Mouse (Mus musculus): ENCODE measurements around the gene Txndc11. TPM values are rescaled to one million over a fixed set of nuclear protein-coding genes. Genes with fewer than 3 reads are reported as not detected.

The Txndc11 gene
- polyA plus RNA-seq, 1 experiment = 27.1 TPM

DNA sequence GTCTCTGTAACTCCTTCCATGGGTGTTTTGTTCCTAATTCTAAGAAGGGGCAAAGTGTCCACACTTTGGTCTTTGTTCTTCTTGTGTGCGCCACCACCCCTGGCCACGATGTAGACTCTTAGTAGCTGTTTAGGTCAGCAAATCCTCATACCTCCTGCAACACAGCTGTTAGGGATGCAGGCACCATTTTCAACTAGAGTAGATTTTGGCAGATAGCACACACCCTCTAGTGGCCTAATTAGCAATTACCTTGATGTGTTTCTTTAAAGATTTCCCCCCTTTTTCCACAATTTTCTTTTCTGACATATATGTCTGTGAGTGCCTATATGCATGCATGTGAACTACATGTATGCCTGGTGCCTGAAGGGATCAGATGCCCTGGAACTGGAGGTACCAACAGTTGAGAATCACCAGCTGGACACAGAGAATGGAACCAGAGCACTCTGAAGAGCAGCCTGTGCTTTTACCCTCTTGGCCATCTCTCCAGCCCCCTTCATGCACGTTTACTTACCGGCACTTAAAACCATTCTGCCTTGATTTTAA lies 25.2 kb downstream of the Txndc11 start:
- TF ChIP-seq POLR2A (IDR thresholded peaks at IDR 0.05; ENCODE audit: low read depth, low read length) (no peak), CTCF (IDR thresholded peaks at IDR 0.05; ENCODE audit: borderline replicate concordance, insufficient read depth, low read length) (no peak)
- no peak overlapping the region for H3K27ac ChIP-seq (ENCODE audit: insufficient read depth, low read length)
- H3K4me3 ChIP-seq (ENCODE audit: insufficient read depth, low read length) = no peak overlapping the region
- no peaks in the 10 kb centered on the region for H3K4me1 ChIP-seq (ENCODE audit: control insufficient read depth, insufficient read depth, low read length)

GRCm38 (mm10) chr16:11104905-11105304 lies 29.5 kb downstream of the Txndc11 start:
- H3K27ac ChIP-seq (ENCODE audit: insufficient read depth, low read length) = no peak overlapping the region
- H3K4me1 ChIP-seq (ENCODE audit: control insufficient read depth, insufficient read depth, low read length) = no peaks in the 10 kb centered on the region
- TF ChIP-seq POLR2A (IDR thresholded peaks at IDR 0.05; ENCODE audit: low read depth, low read length) (no peak), CTCF (IDR thresholded peaks at IDR 0.05; ENCODE audit: borderline replicate concordance, insufficient read depth, low read length) (no peak)
- H3K4me3 ChIP-seq (ENCODE audit: insufficient read depth, low read length) = no peak overlapping the region

GRCm38 (mm10) chr16:11097301-11097700 lies 37.1 kb downstream of the Txndc11 start:
- Histone ChIP-seq H3K27ac (ENCODE audit: insufficient read depth, low read length) (no peak overlapping the region), H3K4me1 (ENCODE audit: control insufficient read depth, insufficient read depth, low read length) (peaks cover 3% of the 10 kb centered on the region), H3K4me3 (ENCODE audit: insufficient read depth, low read length) (no peak overlapping the region)
- no peak for TF ChIP-seq CTCF (IDR thresholded peaks at IDR 0.05; ENCODE audit: borderline replicate concordance, insufficient read depth, low read length)
- no peak for TF ChIP-seq POLR2A (IDR thresholded peaks at IDR 0.05; ENCODE audit: low read depth, low read length)

- H3K4me1 ChIP-seq (ENCODE audit: control insufficient read depth, insufficient read depth, low read length) = peaks cover 3% of the 10 kb centered on the region
- no peak overlapping the region for H3K27ac ChIP-seq (ENCODE audit: insufficient read depth, low read length)
- no peak for TF ChIP-seq CTCF (IDR thresholded peaks at IDR 0.05; ENCODE audit: borderline replicate concordance, insufficient read depth, low read length)
- no peak for TF ChIP-seq POLR2A (IDR thresholded peaks at IDR 0.05; ENCODE audit: low read depth, low read length)
- no peak overlapping the region for H3K4me3 ChIP-seq (ENCODE audit: insufficient read depth, low read length)
These were observed 40.6 kb downstream of the Txndc11 start for GRCm38 (mm10) chr16:11093717-11094386.

GRCm38 (mm10) chr16:11092523-11092922 lies 41.9 kb downstream of the Txndc11 start:
- TF ChIP-seq POLR2A (IDR thresholded peaks at IDR 0.05; ENCODE audit: low read depth, low read length) (no peak), CTCF (IDR thresholded peaks at IDR 0.05; ENCODE audit: borderline replicate concordance, insufficient read depth, low read length) (no peak)
- H3K27ac ChIP-seq (ENCODE audit: insufficient read depth, low read length) = no peak overlapping the region
- no peak overlapping the region for H3K4me3 ChIP-seq (ENCODE audit: insufficient read depth, low read length)
- H3K4me1 ChIP-seq (ENCODE audit: control insufficient read depth, insufficient read depth, low read length) = no peaks in the 10 kb centered on the region

GRCm38 (mm10) chr16:11092061-11092460 lies 42.4 kb downstream of the Txndc11 start:
- Histone ChIP-seq H3K27ac (ENCODE audit: insufficient read depth, low read length) (no peak overlapping the region), H3K4me3 (ENCODE audit: insufficient read depth, low read length) (no peak overlapping the region), H3K4me1 (ENCODE audit: control insufficient read depth, insufficient read depth, low read length) (no peaks in the 10 kb centered on the region)
- TF ChIP-seq CTCF (IDR thresholded peaks at IDR 0.05; ENCODE audit: borderline replicate concordance, insufficient read depth, low read length) (no peak), POLR2A (IDR thresholded peaks at IDR 0.05; ENCODE audit: low read depth, low read length) (no peak)

DNA sequence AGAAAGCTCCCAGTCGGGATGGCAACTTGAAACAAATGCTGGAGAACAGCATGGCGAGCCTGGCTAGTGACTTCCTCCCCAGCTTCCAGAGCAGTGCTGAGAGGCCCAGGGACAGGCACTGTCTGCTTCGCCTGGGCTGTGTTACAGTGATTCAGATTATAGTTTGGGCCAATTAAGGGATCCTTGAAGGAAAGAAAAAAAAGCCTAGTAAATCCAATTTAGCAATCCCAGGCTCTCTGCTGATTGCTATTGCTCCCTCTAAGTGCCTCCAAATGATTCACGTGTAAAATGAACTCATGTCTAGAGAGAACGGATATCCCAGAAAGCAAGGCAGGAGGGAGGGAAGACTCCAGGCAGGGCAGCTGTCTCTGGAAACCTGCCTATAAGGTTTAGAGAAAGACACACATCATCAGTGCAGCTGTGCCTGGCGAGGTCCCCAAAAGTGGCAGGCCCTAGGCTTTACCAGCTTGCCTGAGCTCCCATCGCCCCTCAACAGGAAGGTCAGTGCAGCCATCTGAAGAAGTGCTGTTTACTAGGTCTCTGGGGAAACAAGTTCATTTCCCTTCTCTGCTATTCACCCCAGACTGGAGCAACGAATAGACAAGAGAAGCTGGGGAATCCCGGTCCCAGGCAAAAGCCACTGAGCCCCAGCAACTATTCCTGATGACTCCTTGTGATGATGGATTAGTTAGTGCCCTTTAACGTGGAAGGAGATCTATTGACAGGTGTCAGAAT lies 43.4 kb downstream of the Txndc11 start:
- Histone ChIP-seq H3K4me1 (ENCODE audit: control insufficient read depth, insufficient read depth, low read length) (no peaks in the 10 kb centered on the region), H3K4me3 (ENCODE audit: insufficient read depth, low read length) (no peak overlapping the region), H3K27ac (ENCODE audit: insufficient read depth, low read length) (no peak overlapping the region)
- TF ChIP-seq CTCF (IDR thresholded peaks at IDR 0.05; ENCODE audit: borderline replicate concordance, insufficient read depth, low read length) = no peak
- TF ChIP-seq POLR2A (IDR thresholded peaks at IDR 0.05; ENCODE audit: low read depth, low read length) = no peak

GRCm38 (mm10) chr16:11086856-11087588 lies 47.4 kb downstream of the Txndc11 start:
- H3K4me3 ChIP-seq (ENCODE audit: insufficient read depth, low read length) = no peak overlapping the region
- no peaks in the 10 kb centered on the region for H3K4me1 ChIP-seq (ENCODE audit: control insufficient read depth, insufficient read depth, low read length)
- TF ChIP-seq CTCF (IDR thresholded peaks at IDR 0.05; ENCODE audit: borderline replicate concordance, insufficient read depth, low read length) = no peak
- TF ChIP-seq POLR2A (IDR thresholded peaks at IDR 0.05; ENCODE audit: low read depth, low read length) = no peak
- no peak overlapping the region for H3K27ac ChIP-seq (ENCODE audit: insufficient read depth, low read length)

GRCm38 (mm10) chr16:11086299-11086698 lies 48.2 kb downstream of the Txndc11 start:
- Histone ChIP-seq H3K4me1 (ENCODE audit: control insufficient read depth, insufficient read depth, low read length) (no peaks in the 10 kb centered on the region), H3K27ac (ENCODE audit: insufficient read depth, low read length) (no peak overlapping the region), H3K4me3 (ENCODE audit: insufficient read depth, low read length) (no peak overlapping the region)
- no peak for TF ChIP-seq CTCF (IDR thresholded peaks at IDR 0.05; ENCODE audit: borderline replicate concordance, insufficient read depth, low read length)
- TF ChIP-seq POLR2A (IDR thresholded peaks at IDR 0.05; ENCODE audit: low read depth, low read length) = no peak

Data from embryonic fibroblast, embryonic 13.5 days (primary cell).